Mouse (Mus musculus): ENCODE measurements around the gene Epb41l2. TPM values are rescaled to one million over a fixed set of nuclear protein-coding genes. Genes with fewer than 3 reads are reported as not detected.

Epb41l2 gene
- polyA plus RNA-seq, 1 experiment = 44.5 TPM

GRCm38 (mm10) chr10:25571319-25572240 is 212.0 kb downstream of the Epb41l2 start:
- TF ChIP-seq POLR2A (IDR thresholded peaks at IDR 0.05; ENCODE audit: low read depth, low read length) (no peak), CTCF (IDR thresholded peaks at IDR 0.05; ENCODE audit: extremely low read depth, insufficient read depth, insufficient read length, insufficient replicate concordance) (no peak)
- no peaks in the 10 kb centered on the region for H3K4me1 ChIP-seq (ENCODE audit: control insufficient read depth, insufficient read depth, insufficient read length)
- H3K36me3 ChIP-seq (ENCODE audit: control insufficient read depth, insufficient read depth, low read length) = no peaks in the 10 kb centered on the region
- no peak overlapping the region for H3K4me3 ChIP-seq (ENCODE audit: extremely low read depth, insufficient read depth, insufficient read length)
- no peaks in the 10 kb centered on the region for H3K27me3 ChIP-seq (ENCODE audit: control insufficient read depth, insufficient read depth, low read length)
- DNase-seq (ENCODE audit: low read depth in 1 of 2, low spot score in 2 of 2) = no peak
- H3K27ac ChIP-seq (ENCODE audit: insufficient read depth, low read length) = no peak overlapping the region
- WGBS = 86% methylated on average over 9 of the region's 9 CpGs

Other genes starting within 250 kb of the Epb41l2 start
- 5.2 and 6.7 TPM in 2 replicates for gene Akap7, start 51.9 kb upstream of the Epb41l2 start, polyA plus RNA-seq (2012; rRNA removed)
- gene Smlr1, start 176.5 kb downstream of the Epb41l2 start, polyA plus RNA-seq (2012; rRNA removed) = not detected in 2 replicates

All from spleen, adult 2 months (tissue).